Mouse (Mus musculus): Measurements from ENCODE around the gene Atg4a. TPM values are rescaled to one million over a fixed set of nuclear protein-coding genes. Genes with fewer than 3 reads are reported as not detected.

The Atg4a gene
- 60.8 and 67.2 TPM in 2 replicates for polyA plus RNA-seq (2012; rRNA removed)

DNA sequence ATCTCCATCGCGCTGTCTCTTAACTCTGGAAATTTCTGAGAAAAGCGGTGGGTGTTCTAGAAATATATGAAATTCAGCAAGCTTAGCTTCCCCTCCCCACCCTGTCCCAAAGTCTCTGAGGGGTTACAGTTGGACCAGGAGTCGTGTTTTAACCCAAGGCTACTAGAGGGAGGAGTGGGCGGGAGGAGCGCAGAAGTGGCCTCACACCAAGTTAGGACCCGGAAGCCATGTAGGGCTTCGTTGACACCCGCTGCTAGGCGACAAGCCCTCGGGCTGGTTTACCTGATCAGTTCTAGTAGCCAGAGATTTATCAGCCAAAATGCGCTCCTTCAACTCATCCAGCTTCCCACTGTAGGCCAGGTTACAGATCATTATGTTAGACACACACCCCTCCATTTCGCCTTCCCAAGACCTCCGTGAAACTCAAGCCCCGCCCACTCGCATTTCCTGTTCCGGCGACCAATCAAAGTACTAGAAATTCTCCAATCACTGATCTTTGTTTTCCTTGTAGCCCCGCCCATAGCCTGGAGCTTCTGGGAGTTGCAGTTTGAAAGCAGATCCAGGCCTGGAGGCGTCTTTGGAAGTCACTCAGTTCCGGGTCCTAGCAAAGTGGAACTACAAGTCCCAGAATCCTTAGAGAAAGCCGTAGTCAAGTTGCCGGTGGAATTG, at the start of gene Atg4a, which contains the start of gene Psmd10:
Atg4a (plus strand) TSS at position 636 of the 669 bp plus-strand sequence.
Psmd10 (minus strand) TSS at position 457 of the 669 bp plus-strand sequence.
- peak; percentile 70 for DNase-seq (ENCODE audit: low read depth)

DNA sequence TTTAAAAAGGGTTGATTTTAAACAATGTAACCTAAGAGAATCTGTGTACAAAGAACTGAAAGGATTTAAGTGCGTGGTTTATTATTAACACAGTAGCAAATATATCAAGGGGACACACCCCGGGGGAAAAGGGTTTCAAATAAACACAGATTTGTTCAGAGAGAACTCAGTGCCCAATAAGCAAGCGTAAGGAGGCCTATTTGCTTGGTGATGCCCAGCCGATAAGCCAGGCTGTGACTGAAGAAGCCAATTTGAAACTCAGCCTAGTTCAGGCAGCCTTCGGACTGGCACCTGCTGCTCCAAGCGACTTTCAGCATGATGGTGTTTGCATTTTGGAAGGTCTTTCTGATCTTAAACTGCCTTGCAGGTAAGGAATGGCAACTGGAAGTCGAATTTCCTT, 49.3 kb upstream of the Atg4a start, which contains the start of gene Vsig1:
Vsig1 (plus strand) TSS at position 249 of the 400 bp plus-strand sequence.
- DNase-seq (ENCODE audit: low read depth) = no peak

GRCm38 (mm10) chrX:140921321-140921720, 35.4 kb upstream of the Atg4a start:
- DNase-seq (ENCODE audit: low read depth) = no peak

GRCm38 (mm10) chrX:140932066-140932465, 24.6 kb upstream of the Atg4a start:
- DNase-seq (ENCODE audit: low read depth) = no peak

GRCm38 (mm10) chrX:140933263-140933662, 23.4 kb upstream of the Atg4a start:
- DNase-seq (ENCODE audit: low read depth) = no peak

- DNase-seq (ENCODE audit: low read depth) = no peak
Observed at GRCm38 (mm10) chrX:140936271-140936670, 20.4 kb upstream of the Atg4a start.

GRCm38 (mm10) chrX:140953618-140954017, 3.1 kb upstream of the Atg4a start:
- no peak for DNase-seq (ENCODE audit: low read depth)

- DNase-seq (ENCODE audit: low read depth) = no peak
Observed at GRCm38 (mm10) chrX:140956959-140957358, 252 bp downstream of the Atg4a start.

- DNase-seq (ENCODE audit: low read depth) = no peak
Observed at GRCm38 (mm10) chrX:140978943-140979342, 22.2 kb downstream of the Atg4a start.

- no peak for DNase-seq (ENCODE audit: low read depth)
Observed at GRCm38 (mm10) chrX:140979546-140979945, 22.8 kb downstream of the Atg4a start.

GRCm38 (mm10) chrX:140980163-140980562, 23.5 kb downstream of the Atg4a start:
- no peak for DNase-seq (ENCODE audit: low read depth)

DNA sequence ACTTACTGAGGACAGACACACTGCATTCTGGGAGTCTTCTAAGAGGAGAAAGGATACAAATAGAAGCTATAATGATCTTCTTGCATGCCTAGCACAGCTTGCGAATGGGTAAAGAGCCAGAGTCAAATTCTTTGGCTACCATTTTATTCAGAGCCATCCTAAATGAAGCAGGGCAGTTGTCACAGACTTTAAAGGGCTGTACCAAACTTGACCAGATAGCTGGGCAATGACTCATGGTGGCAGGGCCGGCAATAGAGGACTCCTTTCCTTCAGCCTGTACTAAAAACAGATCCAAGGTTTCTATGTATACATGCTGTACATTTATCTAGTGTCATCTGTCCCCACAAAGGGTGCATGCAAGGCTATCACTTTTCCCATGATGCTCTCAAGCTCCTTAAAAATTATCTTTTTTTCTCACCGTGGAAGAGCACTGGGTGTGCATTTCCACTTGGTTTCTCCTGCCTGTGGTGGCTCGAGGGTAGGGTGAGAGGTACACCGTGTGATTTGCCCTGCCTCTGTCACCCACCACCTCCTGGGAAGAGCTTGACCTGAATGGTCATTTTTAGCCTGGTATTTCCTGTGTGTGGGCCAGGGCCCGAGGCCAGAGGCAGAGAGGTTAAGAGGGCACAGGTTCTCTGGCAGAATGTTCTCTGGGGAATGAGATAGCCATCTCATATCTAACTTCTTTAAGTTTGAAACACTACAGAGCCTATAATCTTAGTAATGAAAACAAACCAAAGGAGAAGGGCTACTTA, 26.7 kb downstream of the Atg4a start:
- no peak for DNase-seq (ENCODE audit: low read depth)

DNA sequence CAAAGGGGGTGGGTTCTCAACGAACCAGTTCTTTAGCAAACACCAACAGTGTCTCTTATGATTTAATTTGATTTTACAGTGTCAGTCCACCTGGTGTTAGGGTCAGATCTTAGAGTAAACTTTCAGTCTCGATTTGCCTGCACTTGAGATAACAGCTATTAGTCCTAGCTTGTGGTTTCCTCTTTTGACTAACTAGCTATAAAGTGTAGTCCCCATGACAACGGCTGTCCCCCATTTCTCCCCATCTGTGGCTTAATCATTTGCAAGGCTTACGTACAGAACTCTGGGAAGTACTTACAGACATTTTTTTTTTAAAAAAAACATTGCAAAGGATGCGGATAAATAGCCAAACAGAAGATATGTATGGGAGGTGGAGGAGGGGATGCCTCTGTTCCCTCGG, 28.1 kb downstream of the Atg4a start:
- DNase-seq (ENCODE audit: low read depth) = no peak

GRCm38 (mm10) chrX:140985256-140985655, 28.5 kb downstream of the Atg4a start:
- DNase-seq (ENCODE audit: low read depth) = no peak

- DNase-seq (ENCODE audit: low read depth) = no peak
Observed at GRCm38 (mm10) chrX:140996909-140997516, 40.3 kb downstream of the Atg4a start.

DNA sequence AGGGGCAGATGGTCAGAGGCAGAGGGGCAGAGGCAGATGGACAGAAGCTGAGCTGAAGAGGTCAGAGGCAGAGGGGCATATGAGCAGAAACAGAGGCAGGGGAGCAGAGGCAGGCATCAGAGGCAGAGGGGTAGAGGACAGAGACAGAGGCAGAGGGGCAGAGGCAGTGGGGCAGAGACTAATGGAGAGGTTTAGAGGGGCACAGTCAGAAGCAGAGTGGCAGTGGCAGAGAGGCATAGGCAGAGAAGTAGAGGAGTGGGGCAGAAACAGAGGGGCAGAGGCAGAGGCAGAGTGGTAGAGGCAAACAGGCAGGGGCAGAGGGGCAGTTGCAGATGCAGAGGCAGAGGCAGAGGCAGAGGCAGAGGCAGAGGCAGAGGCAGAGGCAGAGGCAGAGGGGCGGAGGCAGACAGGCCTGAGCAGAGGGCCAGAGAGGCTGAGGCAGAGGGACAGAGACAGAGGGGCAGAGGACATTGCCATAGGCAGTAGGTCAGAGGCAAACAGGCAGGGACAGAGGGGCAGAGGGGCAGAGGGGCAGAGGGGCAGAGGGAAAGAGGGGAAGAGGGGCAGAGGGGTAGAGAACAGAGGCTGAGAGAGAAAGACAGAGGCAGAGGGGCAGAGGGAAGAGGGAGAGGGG, 41.3 kb downstream of the Atg4a start:
- DNase-seq (ENCODE audit: low read depth) = no peak

DNA sequence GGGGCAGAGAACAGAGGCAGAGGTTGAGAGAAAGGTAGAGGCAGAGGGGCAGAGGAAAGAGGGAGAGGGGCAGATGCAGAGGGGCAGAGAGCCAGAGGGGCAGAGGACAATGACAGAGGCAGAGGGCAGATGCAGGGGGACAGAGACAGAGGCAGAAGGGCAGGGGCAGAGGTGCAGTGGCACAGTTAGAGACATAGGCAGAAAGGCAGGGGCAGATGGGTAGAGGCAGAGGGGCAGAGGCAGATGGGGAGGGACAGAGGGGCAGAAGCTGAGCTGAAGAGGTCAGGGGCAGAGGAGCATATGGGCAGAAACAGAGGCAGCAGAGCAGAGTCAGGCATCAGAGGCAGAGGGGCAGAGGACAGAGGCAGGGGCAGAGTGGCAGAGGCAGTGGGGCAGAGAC, 42.2 kb downstream of the Atg4a start:
- DNase-seq (ENCODE audit: low read depth) = no peak

GRCm38 (mm10) chrX:141149705-141150104, 193.0 kb downstream of the Atg4a start:
- DNase-seq (ENCODE audit: low read depth) = no peak

DNA sequence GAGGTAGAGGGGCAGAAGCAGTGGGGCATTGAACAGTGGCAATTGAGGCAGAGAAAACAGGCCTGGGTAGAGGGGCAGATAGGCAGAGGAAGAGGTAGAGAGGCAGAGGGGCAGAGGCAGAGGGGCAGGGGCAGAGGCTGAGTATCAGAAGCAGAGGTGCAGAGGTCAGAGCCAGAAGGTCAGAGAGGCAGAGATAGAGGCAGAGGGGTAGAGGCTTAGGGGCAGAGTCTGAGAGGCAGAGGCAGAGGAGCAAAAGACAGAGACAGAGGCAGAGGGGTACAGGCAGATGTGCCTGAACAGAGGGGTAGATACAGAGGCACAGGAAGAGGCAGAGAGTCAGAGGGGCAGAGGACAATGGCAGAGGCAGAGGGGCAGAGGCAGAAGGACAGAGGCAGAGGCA, 193.6 kb downstream of the Atg4a start:
- DNase-seq (ENCODE audit: low read depth) = no peak

DNA sequence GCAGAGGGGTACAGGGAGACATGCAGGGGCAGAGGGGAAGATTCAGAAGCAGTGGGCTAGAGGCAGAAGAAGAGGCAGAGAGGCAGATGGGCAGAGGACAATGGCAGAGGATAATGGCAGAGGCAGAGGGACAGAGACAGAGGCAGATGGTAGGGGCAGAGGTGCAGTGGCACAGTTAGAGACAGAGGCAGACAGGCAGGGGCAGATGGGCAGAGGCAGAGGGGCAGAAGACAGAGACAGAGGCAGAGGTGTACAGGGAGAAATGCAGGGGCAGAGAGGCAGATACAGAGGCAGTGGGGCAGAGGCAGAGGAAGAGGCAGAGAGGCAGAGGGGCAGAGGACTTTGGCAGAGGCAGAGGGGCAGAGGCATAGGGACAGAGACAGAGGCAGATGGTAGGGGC, 194.5 kb downstream of the Atg4a start:
- no peak for DNase-seq (ENCODE audit: low read depth)

DNA sequence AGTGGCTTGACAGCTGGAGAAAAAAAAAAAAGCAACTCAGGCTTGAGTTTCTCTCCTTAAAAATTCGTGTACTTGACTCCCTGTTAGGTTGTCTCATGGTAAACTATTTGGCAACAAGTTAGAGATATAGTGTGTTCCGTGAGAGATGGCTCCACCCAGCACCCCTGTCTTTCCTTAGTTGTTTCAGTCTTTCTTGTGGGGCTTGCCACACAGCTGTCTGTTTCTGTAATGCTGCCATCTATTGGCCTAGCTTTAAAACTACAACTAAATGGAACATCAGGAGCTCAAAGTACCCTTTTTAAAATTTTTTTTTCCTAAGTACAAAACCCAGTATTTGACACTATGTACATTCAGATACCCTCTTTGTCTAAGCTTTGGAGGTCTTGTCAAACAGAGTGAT, 200.0 kb downstream of the Atg4a start:
- no peak for DNase-seq (ENCODE audit: low read depth)

- no peak for DNase-seq (ENCODE audit: low read depth)
Observed at GRCm38 (mm10) chrX:141157626-141158025, 200.9 kb downstream of the Atg4a start.

Measured in gonadal fat pad, adult 2 months (tissue).